Mouse (Mus musculus) CD4-positive helper T cell, adult 2 months (primary cell): ENCODE results near the gene Zfp663.

Experiments
- DNase-seq: peaks from one replicate; pipeline ENCODE4 v3.0.0-alpha.2; 2012; ENCODE audit warnings: low read depth, missing footprints, low spot score

Zfp663 gene

DNA sequence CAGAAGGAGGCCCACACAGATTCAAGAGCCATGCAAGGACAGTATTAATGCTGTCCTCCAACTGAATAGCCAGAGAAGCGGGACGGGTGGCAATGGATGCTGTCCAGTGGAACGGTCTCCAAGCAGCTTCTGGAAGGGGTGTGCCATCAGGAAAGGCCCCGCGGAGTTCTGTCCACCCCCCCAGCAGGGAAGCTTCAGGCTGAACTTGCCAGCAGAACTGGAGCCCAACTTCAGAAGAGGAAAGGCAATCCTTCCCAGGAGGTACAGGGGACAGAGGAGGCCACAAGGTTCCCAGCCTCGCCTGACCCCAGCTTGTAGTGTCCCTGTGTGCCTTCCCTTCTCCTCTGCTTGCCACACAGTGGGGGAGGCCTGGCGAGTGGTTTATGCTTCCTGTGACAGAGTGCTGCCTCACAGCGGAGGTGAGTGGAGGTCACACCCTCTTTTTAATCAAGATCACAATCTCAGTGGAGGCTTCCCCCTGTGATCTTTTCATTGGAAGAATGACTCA, 47.1 kb downstream of the Zfp663 start:
- peak; percentile 66 for DNase-seq

DNA sequence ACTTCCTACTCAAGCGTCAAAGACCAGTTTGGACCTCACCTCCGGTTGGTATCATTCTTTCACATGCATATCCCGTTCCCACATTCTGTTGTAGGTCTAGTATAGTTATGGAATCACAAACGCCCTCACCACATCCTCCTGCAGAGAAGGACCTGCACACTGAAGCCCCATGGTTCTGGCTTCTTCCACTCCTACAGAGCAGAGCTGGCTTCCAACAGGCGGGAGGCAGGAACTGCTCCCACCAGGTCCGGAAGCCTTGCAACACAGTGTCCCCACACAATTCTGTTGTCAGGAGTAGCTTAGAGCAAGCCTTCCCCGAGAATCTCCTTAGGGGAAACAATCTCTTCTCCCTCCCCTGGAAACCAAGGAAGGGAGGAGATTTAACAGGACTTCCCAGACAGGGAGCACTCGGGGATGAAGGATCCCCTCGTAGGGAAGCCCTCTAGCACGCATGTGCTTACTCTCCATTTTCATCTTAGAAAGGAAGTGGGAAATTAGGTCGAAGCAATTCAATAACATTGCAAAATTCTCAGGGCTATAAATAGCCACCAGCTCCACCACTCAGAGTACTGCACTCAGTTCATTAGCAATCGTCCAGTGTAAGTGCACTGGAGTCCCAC, 47.9 kb downstream of the Zfp663 start:
- no peak for DNase-seq

GRCm38 (mm10) chr2:165319503-165319902, 49.0 kb downstream of the Zfp663 start:
- no peak for DNase-seq

DNA sequence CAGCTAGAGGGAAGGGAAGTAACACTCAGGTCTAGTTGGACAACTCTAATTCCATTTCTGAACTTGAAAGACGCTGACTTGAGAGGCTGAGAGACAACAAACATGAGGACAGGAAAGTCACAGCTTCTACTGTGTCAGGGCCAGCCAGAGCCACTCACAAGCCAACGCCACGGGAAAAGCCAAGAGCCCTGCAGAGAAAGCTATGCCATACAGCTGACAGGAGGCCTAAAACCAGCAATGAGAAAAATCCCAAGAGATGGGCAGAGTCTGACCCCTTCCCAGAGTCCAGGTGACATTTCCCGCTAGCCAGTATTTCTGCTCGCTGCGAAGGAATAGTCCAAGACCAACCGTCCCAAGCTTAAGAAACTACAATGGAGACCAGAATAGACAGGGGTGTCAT, 49.6 kb downstream of the Zfp663 start:
- no peak for DNase-seq

GRCm38 (mm10) chr2:165317621-165318263, 50.8 kb downstream of the Zfp663 start:
- DNase-seq = no peak

DNA sequence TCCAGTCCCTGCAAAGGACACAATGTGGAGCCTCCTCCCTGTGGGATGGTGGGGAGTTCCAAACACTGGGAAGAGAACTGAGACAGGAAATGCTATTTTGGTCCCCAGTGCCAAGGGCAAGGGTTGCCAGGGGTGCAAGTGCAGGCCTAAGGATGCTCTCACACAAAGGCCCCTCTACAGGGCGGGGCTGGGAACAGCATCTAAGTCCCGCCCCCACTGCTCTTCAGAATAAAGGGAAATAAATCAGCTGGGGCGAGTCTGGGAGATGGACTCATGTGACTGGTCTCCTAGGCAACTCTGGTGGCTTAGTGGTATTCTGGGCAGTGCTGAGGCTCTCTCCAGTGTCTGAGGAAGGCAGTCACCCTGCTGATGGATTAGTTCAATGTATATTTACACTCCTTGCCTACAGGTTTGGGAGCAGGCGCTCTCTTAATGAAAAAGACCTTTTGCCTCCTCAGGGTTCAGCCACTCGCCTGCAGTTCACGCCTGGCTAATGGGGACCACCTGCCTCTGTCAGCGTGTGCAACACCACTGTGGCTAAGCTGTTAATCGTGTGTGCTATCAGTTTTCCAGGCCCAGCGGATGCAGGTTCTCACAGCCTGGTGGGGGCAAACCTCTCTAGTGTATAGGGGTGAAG, 51.6 kb downstream of the Zfp663 start:
- DNase-seq = no peak

DNA sequence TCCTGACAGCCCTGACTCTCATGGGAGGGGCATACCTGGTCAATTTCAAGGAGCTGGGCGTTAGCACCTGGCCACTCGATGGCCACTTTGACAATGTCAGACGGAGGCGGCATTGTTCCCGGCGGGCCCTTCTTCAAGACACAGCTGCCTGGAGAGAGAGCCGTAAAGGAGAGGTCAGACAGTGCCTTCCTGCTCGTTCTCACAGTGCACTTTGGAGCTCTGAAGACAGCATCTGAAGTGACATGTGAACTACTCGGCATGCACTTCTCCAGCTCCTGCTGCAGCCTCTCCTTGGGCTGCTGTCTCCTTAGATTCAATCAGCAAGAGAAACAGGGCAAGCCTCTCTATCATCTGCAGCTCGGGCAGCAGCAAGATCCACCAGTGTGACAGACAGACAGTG, 52.3 kb downstream of the Zfp663 start:
- DNase-seq = no peak

GRCm38 (mm10) chr2:165314197-165314596, 54.3 kb downstream of the Zfp663 start:
- DNase-seq = no peak

GRCm38 (mm10) chr2:165312381-165312780, 56.1 kb downstream of the Zfp663 start:
- no peak for DNase-seq

DNA sequence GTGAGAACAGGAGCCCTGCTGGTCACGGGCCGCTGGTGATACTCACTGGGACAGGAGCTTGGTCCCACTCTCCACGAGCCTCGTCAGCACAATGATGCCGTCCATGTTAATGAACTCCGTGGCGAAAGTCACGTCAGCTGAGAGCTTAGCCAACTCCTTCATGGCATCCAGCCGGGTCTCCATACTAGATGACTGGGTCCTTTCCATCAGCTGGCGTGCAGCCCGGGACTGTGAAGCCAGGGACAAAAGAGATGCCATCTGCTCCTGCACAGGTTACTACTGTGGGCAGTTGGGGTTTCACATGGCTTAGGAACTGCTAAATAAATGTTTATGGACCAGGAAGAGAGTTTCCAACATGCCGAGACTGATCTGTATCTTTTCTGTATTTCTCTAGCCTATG, 57.0 kb downstream of the Zfp663 start:
- DNase-seq = no peak

DNA sequence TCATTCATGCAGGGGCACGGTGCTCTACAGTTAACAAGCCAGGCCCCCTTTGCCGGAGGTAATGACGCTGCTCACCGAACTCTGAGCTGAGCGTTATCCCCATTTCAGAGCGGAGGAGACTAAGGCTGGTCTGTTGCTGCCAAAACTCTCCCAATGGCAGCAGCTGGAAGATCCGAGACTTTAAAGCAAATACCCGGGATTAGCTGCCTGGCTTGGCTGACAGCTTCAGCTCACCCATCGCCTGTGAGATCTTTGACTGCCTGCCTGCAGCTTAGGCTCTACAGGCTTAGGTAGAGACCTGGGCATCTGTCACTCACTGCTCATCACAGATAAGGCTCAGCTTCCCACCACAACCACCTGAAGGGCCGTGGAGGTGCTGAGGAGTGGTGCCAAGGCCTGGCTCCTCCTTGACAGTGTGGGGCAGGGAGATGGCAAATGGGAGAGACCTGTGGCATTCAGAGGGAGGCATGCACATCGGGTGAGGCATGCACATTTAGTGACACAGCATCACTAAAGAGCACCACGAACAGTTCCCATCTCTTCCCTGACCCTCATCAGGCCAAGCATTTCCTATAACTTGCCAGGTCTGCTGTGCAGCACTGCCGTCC, 57.6 kb downstream of the Zfp663 start:
- no peak for DNase-seq

DNA sequence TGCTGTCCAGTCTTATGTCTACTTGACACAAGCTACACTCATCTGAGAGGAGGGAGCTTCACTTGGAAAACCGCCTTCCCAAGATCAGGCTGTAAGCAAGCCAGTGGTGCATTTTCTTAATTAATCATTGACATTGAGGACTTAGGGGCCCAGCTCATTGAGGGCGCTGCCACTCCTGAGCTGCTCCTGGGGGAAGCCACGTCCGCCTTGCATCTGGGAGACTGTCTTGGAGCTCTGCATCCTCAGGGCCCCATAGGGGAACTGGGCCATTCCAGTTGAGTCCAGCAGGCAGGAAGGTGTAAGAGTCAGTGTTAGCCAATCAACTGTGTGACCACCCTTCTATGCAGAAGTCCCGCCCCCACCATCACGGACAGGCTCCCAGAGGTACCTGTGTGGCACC, 60.7 kb downstream of the Zfp663 start:
- DNase-seq = no peak

- no peak for DNase-seq
Measured at GRCm38 (mm10) chr2:165305438-165305837, 63.1 kb downstream of the Zfp663 start.

- DNase-seq = no peak
Measured at GRCm38 (mm10) chr2:165304819-165305218, 63.7 kb downstream of the Zfp663 start.

DNA sequence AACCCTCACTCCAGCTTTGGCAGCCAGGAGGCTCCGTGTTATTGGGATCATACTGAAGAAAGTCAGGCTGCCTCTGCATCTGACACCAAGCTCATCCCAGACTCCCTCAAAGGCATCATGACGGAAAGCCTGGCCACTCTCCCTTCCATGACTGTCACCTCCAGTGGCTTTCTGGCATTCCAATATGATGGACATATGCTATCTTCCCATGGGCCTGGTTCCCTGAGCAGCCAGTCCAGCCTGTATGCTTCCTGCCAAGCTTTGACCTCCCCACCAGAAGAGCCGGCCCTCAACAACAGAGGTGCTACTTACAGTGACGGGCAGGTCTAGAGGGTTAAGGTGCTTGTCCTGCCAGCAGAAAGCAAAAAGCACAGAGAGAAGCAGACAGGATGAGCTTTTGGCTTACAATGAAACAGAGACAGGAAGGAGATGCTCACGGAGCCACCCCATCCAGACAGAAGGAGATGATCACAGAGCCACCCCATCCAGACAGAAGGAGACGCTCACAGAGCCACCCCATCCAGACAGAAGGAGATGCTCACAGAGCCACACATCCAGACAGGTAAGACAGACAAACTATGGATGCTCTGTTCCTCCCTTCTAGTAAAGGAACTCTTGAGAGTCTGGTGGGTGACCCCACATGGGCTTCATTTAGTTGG, 65.0 kb downstream of the Zfp663 start:
- DNase-seq = no peak

DNA sequence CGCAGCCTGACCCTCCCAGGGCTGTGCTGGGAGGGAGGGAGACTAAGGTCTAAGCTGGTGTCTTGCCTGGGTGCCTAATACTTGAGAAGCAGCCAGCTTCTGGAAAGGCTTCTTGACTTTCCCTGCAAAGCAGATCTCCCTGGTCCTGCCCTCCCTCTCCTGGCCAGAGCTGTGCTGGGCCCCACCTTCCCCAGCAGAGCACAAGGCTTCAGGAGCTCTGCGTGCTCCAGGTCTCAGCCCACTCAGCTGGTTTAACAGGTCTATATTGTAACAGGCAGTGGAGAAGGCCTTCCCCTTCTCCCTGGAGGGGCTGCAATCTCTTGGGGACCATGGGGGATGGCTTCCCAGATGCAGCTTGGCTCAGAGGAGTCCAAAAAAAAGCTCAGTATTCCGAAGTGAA, 67.1 kb downstream of the Zfp663 start:
- no peak for DNase-seq
